Mouse (Mus musculus) central nervous system, embryonic 18 days (tissue): ENCODE results near the gene Pyroxd1. TPM values are rescaled to one million over a fixed set of nuclear protein-coding genes. Genes with fewer than 3 reads are reported as not detected.

ENCODE experiments used
- polyA plus RNA-seq: library from polyadenylated mRNA; depleted of rRNA; stranded (reverse); fragments of >200 nt; gene quantifications from 2 replicates; pipeline ENCODE4 v1.2.3, GENCODE M21; 2012; rRNA removed

Pyroxd1 gene
- 13.0 and 13.5 TPM in 2 replicates for polyA plus RNA-seq

DNA sequence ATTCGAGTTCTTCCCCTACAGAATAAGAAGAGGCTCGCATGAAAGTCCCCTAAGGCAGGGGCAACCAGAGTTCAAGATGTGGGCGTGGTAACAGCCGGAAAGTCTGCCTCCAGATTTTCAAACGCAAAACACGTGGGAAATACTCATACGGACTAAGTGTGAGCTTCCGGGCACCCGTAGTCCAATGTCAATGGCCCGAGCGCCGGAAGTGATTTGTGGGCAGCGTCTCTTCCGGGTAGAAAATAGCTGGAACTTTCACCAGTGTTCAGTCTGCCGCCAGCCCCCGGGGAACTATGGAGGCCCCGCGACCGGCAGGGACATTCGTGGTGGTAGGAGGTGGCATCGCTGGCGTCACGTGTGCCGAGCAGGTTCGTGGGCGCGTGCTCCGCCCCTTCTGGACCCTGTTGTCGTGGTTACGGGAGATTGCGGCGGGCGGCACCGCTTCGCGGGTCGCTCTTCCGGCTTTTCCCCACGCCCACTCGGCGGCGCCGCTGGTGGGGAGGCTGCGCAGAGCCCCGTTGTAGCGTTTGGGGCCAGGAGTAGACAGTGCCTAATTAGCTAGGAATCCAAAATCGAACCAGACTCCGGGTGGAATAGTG, at the start of gene Pyroxd1:
Gene Pyroxd1, plus strand, starts transcription at position 215 of the 599 bp plus-strand sequence.

GRCm38 (mm10) chr6:142298098-142298497, 47.4 kb upstream of the Pyroxd1 start, which contains the start of gene Iapp:
Gene Iapp, plus strand, starts transcription at chr6:142298423.

DNA sequence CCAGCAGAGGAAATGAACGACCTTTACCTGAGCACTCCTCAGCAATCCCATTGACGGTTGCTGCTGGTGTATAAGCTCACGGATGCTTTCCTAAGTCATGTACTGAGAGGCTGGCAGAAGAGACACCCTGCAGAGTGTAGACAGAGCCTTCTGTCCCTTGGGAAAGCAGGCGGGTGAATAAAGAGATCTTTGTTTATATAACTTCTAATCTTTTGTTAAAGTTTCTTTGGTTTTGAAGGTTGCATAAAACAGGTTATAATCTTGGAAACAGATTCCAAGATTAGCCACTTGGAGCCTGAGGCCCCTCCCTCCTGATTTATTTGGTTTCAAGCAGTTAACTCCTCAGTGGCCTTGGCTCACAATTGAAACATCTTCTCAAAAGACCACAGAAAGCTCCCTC, 22.6 kb upstream of the Pyroxd1 start, which contains the start of gene Slco1a5:
Gene Slco1a5, minus strand, starts transcription at position 101 of the 400 bp plus-strand sequence.

GRCm38 (mm10) chr6:142387011-142387754, 41.7 kb downstream of the Pyroxd1 start, which contains the start of the genes Recql and Golt1b:
Gene Recql, minus strand, starts transcription at chr6:142387087.
Gene Golt1b, plus strand, starts transcription at chr6:142387221.

Other genes with a start within 250 kb of the Pyroxd1 start
- gene Slco1a6, start 137.1 kb upstream of the Pyroxd1 start, polyA plus RNA-seq, result 0.01 TPM in 1 of 2 replicates, not detected in the other
- 0.17 and 0.51 TPM in 2 replicates for gene Iapp, start 47.2 kb upstream of the Pyroxd1 start, polyA plus RNA-seq
- 0.31 and 0.38 TPM in 2 replicates for gene Slco1a5, start 22.7 kb upstream of the Pyroxd1 start, polyA plus RNA-seq
- gene Recql, start 41.4 kb downstream of the Pyroxd1 start, polyA plus RNA-seq, result 15.8 and 16.0 TPM in 2 replicates
- gene Golt1b, start 41.6 kb downstream of the Pyroxd1 start, polyA plus RNA-seq, result 26.2 and 26.6 TPM in 2 replicates
- gene Spx, start 67.8 kb downstream of the Pyroxd1 start, polyA plus RNA-seq, result 12.0 and 13.4 TPM in 2 replicates
- 0.04 TPM in 1 of 2 replicates, not detected in the other for gene Gys2, start 127.5 kb downstream of the Pyroxd1 start, polyA plus RNA-seq
- 363 and 387 TPM in 2 replicates for gene Ldhb, start 162.3 kb downstream of the Pyroxd1 start, polyA plus RNA-seq
- 10.6 and 11.0 TPM in 2 replicates for gene Kcnj8, start 226.0 kb downstream of the Pyroxd1 start, polyA plus RNA-seq